Mouse (Mus musculus): Measurements from ENCODE around the gene Upb1. TPM values are rescaled to one million over a fixed set of nuclear protein-coding genes. Genes with fewer than 3 reads are reported as not detected.
"Not testable (repeated sequence)": the region's sequence is repeated elsewhere in the genome, so short reads cannot be mapped to it uniquely, and the experiment has no call there.

Upb1 gene
- total RNA-seq (2021): 0.36 and 3.0 TPM in 2 replicates
- long read RNA-seq, transcript Upb1-201 (10 exons, 3,042 nt): major isoform, 175 of 186 reads
- long read RNA-seq, partial matches to known transcripts: 6 of 186 reads
- long read RNA-seq, other reads (novel, unspliced or antisense): 5 of 186 reads

DNA sequence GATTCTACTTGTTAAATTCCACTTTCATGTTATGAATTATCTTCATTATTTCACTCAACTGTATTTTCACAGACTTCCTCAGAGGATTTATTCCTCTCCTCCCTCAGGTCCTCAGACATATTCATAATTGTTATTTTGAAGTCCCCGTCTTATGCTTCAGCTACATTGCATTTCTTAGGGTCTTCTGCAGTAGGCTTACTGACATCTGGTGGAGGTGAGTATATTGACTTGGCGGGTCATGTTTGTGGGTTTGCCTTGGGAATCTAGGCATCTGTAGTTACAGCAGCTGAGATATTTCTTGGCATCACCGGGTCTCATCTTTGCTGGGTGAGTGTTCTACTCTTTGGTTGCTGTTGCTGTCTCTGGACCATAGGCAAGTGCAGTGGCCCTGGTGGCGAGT is at the start of gene Upb1:
Gene Upb1 (plus strand): TSS at position 158 of the 400 bp plus-strand sequence.
- DNase-seq: no peak

DNA sequence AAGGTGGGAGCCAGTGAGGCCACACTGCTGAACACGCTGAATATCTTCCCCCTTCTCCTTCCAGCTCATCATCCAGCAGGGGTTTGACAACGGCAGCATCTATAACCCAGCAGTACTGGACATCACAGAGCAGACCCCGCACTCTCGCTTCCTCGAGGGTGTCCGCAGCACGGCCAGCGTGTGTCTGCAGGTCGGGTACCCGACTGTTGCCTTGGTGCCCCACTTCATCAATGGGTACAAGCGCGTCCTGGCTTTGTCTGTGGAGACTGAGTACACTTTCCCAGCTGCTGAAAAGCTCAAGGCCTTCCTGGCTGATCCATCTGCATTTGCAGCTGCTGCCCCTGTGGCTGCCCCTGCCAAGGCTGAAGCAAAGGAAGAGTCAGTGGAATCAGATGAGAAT is 48.4 kb upstream of the Upb1 start:
- DNase-seq: no peak

GRCm38 (mm10) chr10:75353838-75354241 is 47.1 kb upstream of the Upb1 start:
- DNase-seq: not testable (repeated sequence)

DNA sequence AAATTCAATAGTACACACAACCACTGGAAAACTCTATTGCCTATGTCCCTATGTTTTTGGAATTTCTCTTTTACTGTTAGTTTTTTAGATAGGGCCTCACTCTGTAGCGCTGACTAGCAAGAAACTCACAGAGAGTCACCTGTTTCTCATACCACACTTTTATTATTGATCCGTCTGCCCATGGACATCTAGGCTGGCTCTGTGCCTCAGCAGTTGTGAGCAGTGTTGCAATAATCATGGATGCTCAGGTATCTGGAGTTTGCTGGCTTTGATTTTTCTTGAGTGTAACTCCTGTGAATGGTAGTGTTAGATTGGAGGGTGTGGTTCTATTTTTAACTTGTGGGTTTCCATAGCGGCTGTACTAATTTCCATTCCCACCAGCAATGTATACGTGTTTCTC is 45.6 kb upstream of the Upb1 start:
- DNase-seq: no peak

DNA sequence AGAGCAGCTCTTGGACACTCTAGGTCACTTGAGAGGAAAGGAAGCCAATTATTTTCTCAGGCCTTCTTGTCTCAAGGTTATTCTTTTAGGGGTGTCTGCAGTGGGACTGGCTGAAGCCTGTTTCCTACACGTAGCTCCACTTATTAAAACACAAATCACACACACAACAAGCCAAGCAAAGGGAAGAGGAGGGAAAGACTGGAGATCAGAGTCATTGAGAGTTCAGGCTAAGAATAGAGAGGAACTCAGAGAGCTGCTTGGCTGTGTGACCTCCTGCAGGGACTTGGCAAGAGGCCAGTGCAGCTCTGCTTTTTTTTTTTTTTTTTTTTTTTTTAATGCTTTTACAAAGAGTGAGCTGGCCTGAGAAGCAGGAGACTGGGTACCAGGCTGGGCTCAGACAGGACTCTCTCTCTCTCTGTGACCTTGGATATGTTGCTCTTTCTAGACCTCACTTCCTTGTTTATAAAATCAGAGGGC is 36.7 kb upstream of the Upb1 start:
- peak; percentile 60 for DNase-seq

- no peak for DNase-seq
These were observed 36.1 kb upstream of the Upb1 start for GRCm38 (mm10) chr10:75364796-75365195.

GRCm38 (mm10) chr10:75365231-75365633 is 35.7 kb upstream of the Upb1 start:
- no peak for DNase-seq

- not testable (repeated sequence) for DNase-seq
These were observed 27.1 kb upstream of the Upb1 start for GRCm38 (mm10) chr10:75373655-75374351.

DNA sequence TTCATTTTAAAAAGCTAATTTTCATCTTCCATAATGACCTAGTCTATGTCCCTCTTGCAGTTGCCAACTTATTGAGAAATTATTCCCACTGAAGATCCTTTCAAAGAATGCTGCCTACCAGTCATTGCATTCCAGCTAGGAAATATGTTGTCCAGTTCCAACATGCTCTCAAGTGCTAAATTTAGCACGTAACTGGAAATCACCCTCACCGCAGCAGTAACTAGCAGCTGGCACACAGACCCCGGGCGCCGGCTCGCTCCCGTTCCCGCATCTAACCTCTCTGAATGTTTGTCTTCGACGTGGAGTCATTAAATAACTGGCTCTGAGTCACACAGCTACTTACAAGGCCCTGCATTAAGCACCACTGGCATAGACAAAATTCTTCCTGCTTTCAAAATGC is 22.2 kb upstream of the Upb1 start:
- no peak for DNase-seq

- DNase-seq: no peak
These were observed 10.8 kb upstream of the Upb1 start for GRCm38 (mm10) chr10:75390156-75390555.

DNA sequence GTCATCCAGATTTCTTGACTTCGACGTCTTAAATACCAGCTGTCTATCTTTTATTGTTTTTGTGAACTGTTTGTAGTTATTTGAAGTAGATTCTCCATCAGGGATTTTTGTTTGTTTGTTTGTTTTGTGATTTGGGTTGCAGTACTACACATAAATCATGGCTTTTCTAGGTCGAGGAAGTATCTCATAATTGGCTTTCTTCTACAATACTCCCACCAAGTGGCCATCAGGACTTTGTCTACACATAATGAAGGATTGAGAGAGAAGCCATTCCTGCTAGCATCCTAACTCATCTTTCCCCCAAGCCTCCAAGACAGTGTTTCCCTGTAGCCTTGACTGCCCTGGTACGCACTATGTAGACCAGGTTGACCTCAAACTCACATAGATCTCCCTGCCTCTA is 10.1 kb upstream of the Upb1 start:
- DNase-seq: no peak

DNA sequence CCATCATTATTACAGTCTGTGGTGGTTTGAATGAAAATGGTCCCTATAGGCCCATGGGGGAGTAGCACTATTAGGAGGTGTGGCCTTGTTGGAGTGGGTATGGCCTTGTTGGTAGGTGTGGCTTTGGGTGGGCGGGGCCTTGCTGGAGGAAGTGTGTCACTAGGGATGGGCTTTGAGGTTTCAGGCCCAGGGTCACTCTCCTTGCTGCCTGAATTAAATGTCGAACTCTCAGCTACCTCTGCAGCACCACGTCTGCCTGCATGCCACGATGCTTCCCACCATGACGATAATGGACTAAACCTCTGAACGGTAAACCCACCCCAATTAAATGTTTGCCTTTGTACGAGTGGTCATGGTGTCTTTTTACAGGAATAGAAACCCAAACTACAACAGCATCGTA is 6.1 kb upstream of the Upb1 start:
- DNase-seq: no peak

DNA sequence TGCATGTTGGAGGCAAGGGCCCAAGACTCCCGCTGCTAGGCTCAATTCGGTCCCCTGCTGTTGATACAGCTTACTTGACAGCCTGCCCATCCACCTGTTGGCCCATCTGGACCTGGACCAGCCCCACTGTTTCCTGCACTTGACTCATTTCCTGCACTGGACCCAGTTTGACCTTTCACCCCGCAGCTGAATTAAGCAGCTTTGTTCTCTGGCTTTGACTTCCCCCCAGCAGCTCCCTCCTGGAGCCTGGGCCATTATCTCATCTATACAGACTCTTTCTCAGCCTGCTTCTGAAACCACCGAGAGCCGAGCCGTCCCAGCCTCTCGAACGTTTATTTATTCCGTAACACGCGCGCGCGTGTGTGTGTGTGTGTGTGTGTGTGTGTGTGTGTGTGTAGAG is 3.9 kb upstream of the Upb1 start:
- DNase-seq: peak; percentile 16

DNA sequence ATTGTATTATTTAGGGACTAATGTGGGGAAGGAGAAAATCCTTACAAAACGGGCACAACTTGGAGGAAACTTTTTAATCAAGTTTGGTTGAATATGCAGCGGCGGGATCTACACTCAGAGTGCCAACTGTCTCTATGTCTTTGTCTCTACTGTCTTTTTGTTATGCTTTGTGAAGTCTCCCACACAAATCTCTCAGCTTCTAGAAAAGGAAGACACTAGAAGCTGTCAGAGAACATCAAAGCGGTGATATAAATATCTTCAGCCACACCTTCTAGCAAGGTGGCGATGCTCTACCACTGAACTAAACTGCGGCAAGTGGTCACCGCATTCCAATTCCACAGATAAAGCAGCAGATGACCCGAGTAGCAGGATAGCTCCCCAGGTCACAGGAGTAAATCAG is 5.0 kb downstream of the Upb1 start:
- no peak for DNase-seq

DNA sequence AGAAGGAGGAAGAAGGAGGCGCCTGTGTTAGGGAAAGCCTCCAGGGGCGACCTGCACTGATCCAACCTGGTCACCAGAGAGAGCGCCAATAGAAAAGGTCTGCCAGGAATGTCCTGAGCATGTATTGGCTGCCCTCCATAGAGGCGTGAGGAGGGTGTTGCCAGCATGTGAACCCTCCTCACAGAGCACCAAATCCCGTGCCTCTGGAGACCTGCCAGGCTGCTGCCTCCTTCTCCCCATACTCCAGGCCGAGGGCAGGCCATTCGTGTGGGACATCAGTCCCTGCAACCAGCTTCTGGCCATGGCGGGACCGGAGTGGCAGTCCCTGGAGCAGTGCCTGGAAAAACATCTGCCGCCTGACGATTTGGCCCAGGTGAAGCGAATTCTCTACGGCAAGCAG is 5.8 kb downstream of the Upb1 start:
- peak; percentile 24 for DNase-seq

DNA sequence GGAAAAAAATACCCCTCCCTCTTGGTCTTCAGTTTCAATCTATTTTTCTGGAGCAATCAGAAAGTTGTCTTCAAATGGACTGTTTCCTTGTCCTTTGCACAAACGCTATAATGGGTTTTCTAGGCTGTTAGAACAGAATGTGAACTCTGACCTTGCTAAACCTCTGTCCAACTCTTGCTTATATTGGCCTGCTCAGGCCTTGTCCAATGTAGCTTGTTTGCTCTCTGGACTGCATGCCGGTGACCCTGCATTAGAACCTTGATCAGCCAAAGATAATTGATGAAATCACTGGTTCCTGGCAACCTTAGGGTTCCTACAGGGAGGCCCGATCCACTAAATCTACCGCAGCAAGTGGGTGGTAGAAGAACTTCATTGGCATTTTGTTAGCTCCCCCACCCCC is 6.8 kb downstream of the Upb1 start:
- no peak for DNase-seq

- DNase-seq: not testable (repeated sequence)
These were observed 10.6 kb downstream of the Upb1 start for GRCm38 (mm10) chr10:75411343-75412113.

DNA sequence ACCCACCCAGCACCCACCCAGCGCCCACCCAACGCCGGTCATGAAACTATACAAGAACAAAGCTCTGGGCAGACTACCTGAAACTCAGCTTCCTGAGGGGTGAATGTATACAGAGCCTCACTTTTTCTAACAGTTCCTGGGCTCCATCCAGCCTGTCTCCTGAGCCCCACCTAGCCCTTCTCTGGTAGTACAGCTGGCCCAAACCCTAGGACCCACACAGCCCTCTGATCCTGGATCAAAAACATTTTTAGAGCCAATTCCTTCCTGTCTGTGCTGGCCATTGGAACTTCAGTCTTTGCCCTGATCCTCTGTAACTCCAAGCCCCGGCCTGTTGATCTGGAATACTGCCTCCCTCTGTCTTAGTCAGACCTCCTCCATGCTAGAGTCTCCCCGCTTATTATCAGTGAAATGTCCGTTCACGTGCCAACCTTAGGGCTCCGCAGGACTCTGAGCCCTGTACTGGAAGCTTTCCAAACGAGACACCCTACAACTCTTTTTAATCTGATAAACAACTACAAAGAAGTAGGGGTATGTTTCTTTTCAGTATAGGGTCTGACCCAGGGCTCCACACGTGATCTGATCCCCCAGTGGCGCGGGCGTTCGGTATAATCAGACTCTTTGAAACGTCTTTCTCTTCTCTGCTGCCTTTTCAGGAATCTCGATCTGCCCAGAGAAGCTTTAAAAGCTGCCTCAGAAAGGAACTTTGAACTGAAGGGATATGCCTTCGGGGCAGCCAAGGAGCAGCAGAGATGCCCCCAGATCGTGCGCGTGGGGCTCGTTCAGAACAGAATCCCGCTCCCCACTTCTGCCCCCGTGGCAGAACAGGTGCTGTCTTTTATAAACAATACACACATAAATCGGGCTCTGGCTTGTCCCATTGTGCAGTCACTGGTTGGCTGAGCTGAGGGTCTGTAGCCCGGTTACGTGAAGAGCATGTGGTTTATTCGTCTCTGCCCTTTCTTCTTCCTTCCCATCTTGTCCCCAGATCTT is 11.5 kb downstream of the Upb1 start:
- DNase-seq: no peak

- no peak for DNase-seq
These were observed 14.0 kb downstream of the Upb1 start for GRCm38 (mm10) chr10:75414925-75415324.

DNA sequence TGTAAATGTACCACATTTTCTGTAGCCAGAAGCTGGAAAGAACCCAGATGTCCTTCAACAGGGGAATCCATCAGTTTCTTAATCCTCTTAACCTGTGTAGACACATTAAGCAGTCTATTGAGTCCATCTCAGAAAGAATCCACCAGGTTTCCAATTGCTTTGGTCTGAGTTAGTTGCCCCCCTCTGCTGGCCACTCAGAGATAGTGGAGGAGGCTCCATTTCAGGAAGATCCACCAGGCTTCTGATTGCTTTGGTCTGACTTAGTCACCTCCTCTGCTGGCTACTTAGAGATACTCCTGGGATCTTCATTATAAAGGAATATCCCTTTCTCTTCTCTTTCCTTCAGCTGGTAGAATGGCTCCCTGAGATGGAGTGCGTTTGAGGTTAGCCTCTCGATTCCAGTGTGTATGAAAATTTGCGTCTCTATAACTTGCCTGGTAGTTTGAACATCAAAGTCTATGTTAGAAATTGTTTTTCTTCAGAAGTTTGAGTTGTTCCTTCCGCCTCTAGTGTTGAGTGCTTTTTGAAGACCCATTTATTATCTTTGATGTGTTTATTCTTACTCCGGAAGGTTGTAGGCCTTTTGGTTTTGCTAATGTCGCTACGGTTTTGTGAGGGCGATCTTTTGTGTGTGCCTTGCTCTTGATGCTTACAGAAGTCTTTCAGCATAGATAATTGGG is 16.6 kb downstream of the Upb1 start:
- DNase-seq: no peak

DNA sequence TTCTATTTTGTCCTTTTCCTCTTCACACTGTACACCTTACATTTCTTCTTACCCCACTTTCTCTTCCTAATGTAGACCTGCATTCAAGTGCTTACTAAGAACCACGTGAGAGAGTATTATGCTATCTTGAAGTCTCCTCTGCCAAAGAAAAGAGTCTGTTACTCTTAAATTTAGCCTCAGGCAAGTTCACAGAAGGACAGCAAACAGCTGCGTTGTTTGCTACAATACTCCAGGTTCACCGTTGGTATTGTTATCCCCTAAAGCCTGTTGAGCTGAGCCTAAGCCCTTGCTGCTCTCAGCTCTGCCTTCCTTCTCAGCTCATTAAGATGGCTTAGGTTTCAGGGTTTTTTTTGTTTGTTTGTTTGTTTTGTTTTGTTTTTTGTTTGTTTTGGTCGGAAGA is 17.8 kb downstream of the Upb1 start:
- no peak for DNase-seq

DNA sequence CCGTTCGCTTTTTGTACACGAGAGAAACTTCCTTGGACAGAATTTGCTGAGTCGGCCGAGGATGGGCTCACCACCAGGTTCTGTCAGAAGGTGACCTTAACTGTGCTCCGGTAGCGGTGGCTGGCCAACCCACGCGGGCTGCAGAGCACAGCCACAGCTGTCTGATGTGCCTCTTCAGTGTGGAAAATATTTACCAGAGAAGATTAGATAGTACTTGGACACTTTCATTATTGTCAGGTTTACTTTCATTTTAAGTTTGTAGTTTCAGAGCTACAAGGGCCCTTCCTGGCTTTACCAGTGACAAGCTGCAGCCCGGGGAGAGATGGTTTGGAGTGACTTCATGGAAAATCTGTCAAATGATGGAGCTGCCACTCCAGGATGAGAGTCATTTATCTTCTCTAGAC is 23.6 kb downstream of the Upb1 start:
- DNase-seq: no peak
